Mouse (Mus musculus) lung, postnatal 0 days (tissue): ENCODE data around the gene Cerk. TPM values are rescaled to one million over a fixed set of nuclear protein-coding genes. Genes with fewer than 3 reads are reported as not detected.
A peak's percentile ranks its signal among the peaks of the same experiment; 100 is the strongest.
"Not testable (repeated sequence)": the region's sequence is repeated elsewhere in the genome, so short reads cannot be mapped to it uniquely, and the experiment has no call there.

ENCODE experiments used
- ATAC-seq: fragments of 200-750 bp; cut with Nextera tagmentation; 2 replicates; pipeline ENCODE4 v1.8.0; 2017; ENCODE audit warnings: moderate library complexity
- DNase-seq: peaks from one replicate; pipeline ENCODE4 v3.0.0-alpha.2; 2016; ENCODE audit warnings: low spot score
- H3K27ac ChIP-seq: fragments of 300-500 bp; sonication (generic); 2 replicates; pipeline ENCODE4 v1.5.1; 2014; ENCODE audit warnings: antibody characterized with exemption, mild to moderate bottlenecking, low read length, mixed read lengths
- H3K27me3 ChIP-seq: fragments of 300-500 bp; sonication (generic); replicated peaks from 2 replicates; pipeline ENCODE4 v1.6.1; 2014; ENCODE audit warnings: low read length, mixed read lengths; ENCODE audit not compliant: insufficient read depth
- H3K36me3 ChIP-seq: fragments of 300-500 bp; sonication (generic); 2 replicates; pipeline ENCODE4 v1.6.1; 2014; ENCODE audit warnings: low read length, mixed read lengths; ENCODE audit not compliant: insufficient read depth
- H3K4me1 ChIP-seq: fragments of 300-500 bp; sonication (generic); 2 replicates; pipeline ENCODE4 v1.6.1; 2014; ENCODE audit warnings: antibody characterized with exemption, low read depth, low read length, mixed read lengths; ENCODE audit not compliant: insufficient read depth
- H3K4me2 ChIP-seq: fragments of 300-500 bp; sonication (generic); replicated peaks from 2 replicates; pipeline ENCODE4 v1.6.1; 2014; ENCODE audit warnings: low read depth, mild to moderate bottlenecking, low read length, moderate library complexity, mixed read lengths
- H3K4me3 ChIP-seq: fragments of 300-500 bp; sonication (generic); 2 replicates; pipeline ENCODE4 v1.5.1; 2014; ENCODE audit warnings: low read depth, low read length
- H3K9ac ChIP-seq: fragments of 300-500 bp; sonication (generic); replicated peaks from 2 replicates; pipeline ENCODE4 v1.6.1; 2014; ENCODE audit warnings: low read depth, mild to moderate bottlenecking
- H3K9me3 ChIP-seq: fragments of 300-500 bp; sonication (generic); 2 replicates; pipeline ENCODE4 v1.6.1; 2016; ENCODE audit warnings: low read length, mixed read lengths
- CTCF ChIP-seq: IDR thresholded peaks from 2 replicates; pipeline ENCODE4 v1.5.1; 2016; ENCODE audit warnings: antibody characterized with exemption, mild to moderate bottlenecking
- EP300 ChIP-seq: IDR thresholded peaks from 2 replicates; pipeline ENCODE4 v1.6.1; 2016; ENCODE audit warnings: antibody characterized with exemption, mild to moderate bottlenecking, control low read depth
- WGBS: fragments of 180-500 bp; shearing (Covaris S2); extraction: QIAGEN DNeasy Blood & Tissue Kit; methylation state at CpG from one replicate; pipeline ENCODE4 v1.1.7; 2014; 5-methylcytosine and 5-hydroxymethylcytosine counted together
- polyA plus RNA-seq: library from polyadenylated mRNA; unstranded; fragments of >200 nt; fragmentation: Nextera tagmentation; extraction: Ambion mirVana; gene quantifications from 2 replicates; pipeline ENCODE4 v1.2.1, GENCODE M21; 2015

Cerk gene
- polyA plus RNA-seq, 1 experiment from 2014 or later, result 16.9 TPM

DNA sequence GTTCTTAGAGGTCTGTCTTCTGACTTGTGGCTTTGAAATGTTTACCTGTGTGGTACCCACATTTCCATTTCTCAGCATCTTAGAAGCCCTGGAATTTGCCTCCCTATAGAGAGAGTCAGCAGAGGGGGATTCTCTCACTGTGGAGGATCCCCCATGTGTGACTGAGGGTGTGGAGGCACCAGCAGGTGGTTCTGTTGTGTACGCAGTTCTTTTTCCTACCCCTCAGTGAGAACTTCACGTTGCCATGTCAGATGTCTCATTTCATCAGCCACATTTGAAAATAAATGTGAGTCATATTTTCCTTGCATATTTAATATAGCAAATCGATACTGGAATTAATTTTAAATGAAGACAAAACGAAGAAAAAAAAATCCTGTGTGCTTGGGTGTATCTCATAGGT is 35.4 kb upstream of the Cerk start:
- H3K4me2 ChIP-seq, result no peak overlapping the region
- no peak for ATAC-seq
- DNase-seq, result no peak

DNA sequence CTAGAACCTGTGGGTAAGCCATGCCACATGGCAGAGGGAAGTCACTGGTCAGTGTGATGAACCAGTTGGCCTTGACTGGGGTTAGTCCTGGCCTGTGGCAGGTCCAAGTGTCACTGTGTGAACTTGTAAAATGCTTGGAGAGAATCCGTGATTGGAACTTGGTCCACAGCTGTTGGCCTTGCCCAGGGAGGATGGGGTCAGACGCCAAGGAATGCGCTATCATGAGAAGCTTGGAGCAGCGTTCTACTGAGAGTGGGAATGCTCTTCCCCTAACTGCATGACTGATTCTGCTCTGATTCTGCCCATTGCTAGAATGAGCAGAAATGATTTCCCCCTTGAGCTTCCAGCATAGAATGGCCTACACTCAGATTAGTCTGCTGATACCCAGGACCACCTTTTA is 34.8 kb upstream of the Cerk start:
- ATAC-seq (no peak), DNase-seq (no peak)
- H3K27ac ChIP-seq, result peak overlapping the region; percentile 62; the same call in 1 of the 2 replicates
- 69% methylated on average over 4 of the region's 4 CpGs for WGBS
- H3K4me3 ChIP-seq, result no peak overlapping the region
- no peaks in the 10 kb centered on the region for H3K9me3 ChIP-seq
- TF ChIP-seq EP300, result no peak
- TF ChIP-seq CTCF, result no peak
- no peak overlapping the region for H3K4me2 ChIP-seq
- H3K4me1 ChIP-seq, result peaks cover 10% of the 10 kb centered on the region; the same call in 1 of the 2 replicates
- H3K9ac ChIP-seq, result no peak overlapping the region
- H3K36me3 ChIP-seq, result no peaks in the 10 kb centered on the region
- no peaks in the 10 kb centered on the region for H3K27me3 ChIP-seq

More for the DNA sequence above, 35.4 kb upstream of the Cerk start:
- H3K27ac ChIP-seq, result peak overlapping the region; percentile 62; the same call in 1 of the 2 replicates
- H3K9ac ChIP-seq, result no peak overlapping the region
- H3K27me3 ChIP-seq, result no peaks in the 10 kb centered on the region
- no peak for TF ChIP-seq CTCF
- no peak for TF ChIP-seq EP300
- peaks cover 10% of the 10 kb centered on the region; the same call in 1 of the 2 replicates for H3K4me1 ChIP-seq
- WGBS, result 74% methylated on average over 4 of the region's 4 CpGs
- no peaks in the 10 kb centered on the region for H3K36me3 ChIP-seq
- no peaks in the 10 kb centered on the region for H3K9me3 ChIP-seq
- H3K4me3 ChIP-seq, result no peak overlapping the region

DNA sequence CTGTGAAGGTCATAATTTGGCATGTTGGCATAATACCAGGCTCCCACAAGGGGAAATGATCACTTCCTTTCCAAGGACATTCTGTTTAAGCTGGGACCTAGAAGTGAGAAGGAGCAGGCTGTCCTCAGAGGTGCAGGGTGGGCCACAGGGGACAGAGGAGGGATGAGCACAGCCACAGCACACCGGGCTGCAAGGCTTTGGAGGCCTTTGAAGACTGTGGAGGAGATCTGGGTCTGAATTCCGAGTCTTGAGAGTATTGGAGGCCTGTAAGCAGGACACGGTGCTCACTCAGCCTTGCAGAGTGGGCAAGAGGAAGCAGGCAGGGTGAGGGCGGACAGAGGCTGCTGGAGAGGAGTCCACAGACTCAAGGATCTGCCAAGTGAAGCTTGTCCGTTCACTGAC is 34.3 kb upstream of the Cerk start:
- DNase-seq, result peak; percentile 46
- no peak overlapping the region for H3K9ac ChIP-seq
- H3K4me1 ChIP-seq, result peaks cover 10% of the 10 kb centered on the region; the same call in 1 of the 2 replicates
- TF ChIP-seq CTCF, result no peak
- peak; percentile 96 for TF ChIP-seq EP300
- peak overlapping the region; percentile 62; the same call in 1 of the 2 replicates for H3K27ac ChIP-seq
- H3K4me2 ChIP-seq, result no peak overlapping the region
- peak; percentile 82 for ATAC-seq
- 66% methylated on average over 5 of the region's 5 CpGs for WGBS
- no peaks in the 10 kb centered on the region for H3K36me3 ChIP-seq
- no peaks in the 10 kb centered on the region for H3K27me3 ChIP-seq
- H3K9me3 ChIP-seq, result no peaks in the 10 kb centered on the region
- no peak overlapping the region for H3K4me3 ChIP-seq

DNA sequence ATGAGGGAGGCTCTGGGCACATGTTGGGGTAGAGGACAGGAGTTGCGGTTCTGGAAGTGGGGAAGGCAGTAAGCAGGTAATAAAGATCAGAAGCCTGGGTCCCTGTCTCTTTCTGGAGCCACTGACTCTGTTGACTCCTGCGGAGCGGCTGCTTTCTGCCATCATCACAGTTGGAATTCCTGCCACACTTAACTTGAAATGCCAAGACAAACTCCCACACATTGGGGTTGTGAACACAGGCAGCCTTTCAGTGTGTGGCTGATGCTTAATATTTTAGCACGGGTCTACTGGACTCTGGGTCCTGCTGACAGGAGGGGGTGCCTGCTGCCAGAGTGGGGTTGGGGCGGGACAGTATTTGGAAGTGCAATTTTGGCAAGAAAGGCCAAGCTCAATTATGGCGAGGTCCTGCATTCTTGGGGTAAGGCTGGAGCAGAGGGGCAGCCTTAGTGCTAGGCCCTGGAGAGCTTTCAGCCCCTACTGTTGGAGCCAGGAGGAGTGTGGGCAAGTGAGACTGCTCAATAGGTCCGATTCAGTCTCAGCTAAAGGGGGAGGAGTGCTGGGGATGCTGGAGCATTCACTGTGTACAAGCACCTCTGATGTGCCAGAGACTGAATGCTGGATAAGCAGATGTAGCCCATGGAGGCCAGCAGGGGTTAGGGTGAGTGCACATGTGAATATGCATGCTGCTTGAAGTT is 33.7 kb upstream of the Cerk start:
- Histone ChIP-seq H3K4me1 (peaks cover 13% of the 10 kb centered on the region; the same call in 1 of the 2 replicates), H3K4me3 (no peak overlapping the region), H3K36me3 (no peaks in the 10 kb centered on the region), H3K9me3 (no peaks in the 10 kb centered on the region), H3K9ac (no peak overlapping the region), H3K27ac (peak overlapping the region; percentile 62), H3K4me2 (no peak overlapping the region), H3K27me3 (no peaks in the 10 kb centered on the region)
- DNase-seq (no peak), ATAC-seq (no peak)
- peak; percentile 24; the same call in 1 of the 2 replicates for TF ChIP-seq CTCF
- no peak for TF ChIP-seq EP300
- 72% methylated on average over 7 of the region's 7 CpGs for WGBS

DNA sequence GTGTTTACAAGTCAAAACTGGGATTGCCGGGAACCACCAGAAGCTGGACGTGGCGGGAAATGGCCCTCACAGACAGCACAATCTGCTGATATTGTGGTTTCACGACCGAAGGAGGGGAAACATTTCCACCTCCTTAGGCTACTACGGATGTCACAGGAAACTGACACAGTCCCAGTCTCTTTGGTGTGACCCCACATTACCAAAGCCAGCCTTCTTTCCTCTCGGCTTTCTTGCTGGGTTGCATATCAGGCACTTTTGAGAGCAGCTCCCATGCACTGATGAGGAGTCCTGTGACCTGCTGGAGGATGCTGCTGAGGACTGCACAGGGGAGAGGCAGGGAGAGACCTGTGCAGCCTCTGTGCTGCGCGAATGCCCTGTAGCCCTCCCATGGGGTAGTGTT is 30.7 kb upstream of the Cerk start:
- not testable (repeated sequence) for DNase-seq, H3K9ac ChIP-seq, H3K4me2 ChIP-seq, ATAC-seq, H3K4me3 ChIP-seq, H3K9me3 ChIP-seq, H3K27ac ChIP-seq, H3K27me3 ChIP-seq, H3K36me3 ChIP-seq
- WGBS, result 81% methylated on average over 9 of the region's 9 CpGs
- peaks cover 21% of the 10 kb centered on the region; the same call in 1 of the 2 replicates for H3K4me1 ChIP-seq

DNA sequence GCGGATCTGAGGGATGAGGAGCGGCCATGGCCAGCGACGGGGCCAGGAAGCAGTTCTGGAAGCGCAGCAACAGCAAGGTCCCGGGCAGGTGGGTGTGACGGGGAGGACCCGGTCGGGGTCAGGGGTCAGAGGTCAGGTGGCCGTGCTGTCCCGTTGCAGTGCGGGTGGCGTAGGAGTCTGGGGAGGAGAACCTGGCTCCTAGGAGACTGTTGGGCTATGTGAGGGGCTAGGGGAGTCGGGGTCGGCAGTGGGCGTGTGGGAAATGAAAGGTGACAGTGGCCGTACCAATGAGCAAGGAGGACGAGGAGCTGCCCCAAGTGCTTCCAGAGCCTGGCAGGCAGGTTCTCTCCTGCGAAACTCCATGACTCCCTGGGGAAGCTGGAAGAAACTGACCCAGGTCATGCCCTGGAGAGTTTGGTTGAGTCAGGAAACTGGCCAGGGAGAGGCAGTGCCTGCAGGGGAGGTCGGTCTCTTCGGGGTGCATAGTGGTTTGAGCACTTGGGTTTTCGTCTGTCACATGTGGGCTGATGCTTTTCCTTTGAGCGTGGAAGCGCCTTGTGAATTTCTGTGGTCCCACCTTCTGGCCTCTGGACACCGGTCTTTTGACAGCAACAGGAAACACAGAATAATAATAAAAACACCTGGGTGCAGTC is 28.7 kb upstream of the Cerk start:
- peak overlapping the region; percentile 93 for H3K27ac ChIP-seq
- TF ChIP-seq EP300 (no peak), CTCF (no peak)
- DNase-seq (peak; percentile 14), ATAC-seq (no peak; the same call in 1 of the 2 replicates)
- no peaks in the 10 kb centered on the region for H3K36me3 ChIP-seq
- H3K27me3 ChIP-seq, result no peaks in the 10 kb centered on the region
- peak overlapping the region; percentile 88 for H3K9ac ChIP-seq
- H3K9me3 ChIP-seq, result no peaks in the 10 kb centered on the region
- H3K4me1 ChIP-seq, result peaks cover 15% of the 10 kb centered on the region; the same call in 1 of the 2 replicates
- 9% methylated on average over 25 of the region's 25 CpGs for WGBS
- H3K4me2 ChIP-seq, result peak overlapping the region; percentile 97
- H3K4me3 ChIP-seq, result peak overlapping the region; percentile 83
